Mouse (Mus musculus) thymus, adult 2 months (tissue): ENCODE data around the gene Baz1b. TPM values are rescaled to one million over a fixed set of nuclear protein-coding genes. Genes with fewer than 3 reads are reported as not detected.

Source experiments
- DNase-seq: peaks from one replicate; pipeline ENCODE4 v3.0.0; 2021
- H3K27ac ChIP-seq: fragments of 200-500 bp; 2 replicates; pipeline ENCODE4 v1.5.1; 2012; ENCODE audit warnings: low read length, control low read depth; ENCODE audit not compliant: control insufficient read depth, insufficient read depth
- H3K27me3 ChIP-seq: fragments of 200-500 bp; 2 replicates; pipeline ENCODE4 v1.6.1; 2012; ENCODE audit warnings: mild to moderate bottlenecking, low read length, moderate library complexity, mixed read lengths; ENCODE audit not compliant: control insufficient read depth, insufficient read depth
- H3K36me3 ChIP-seq: fragments of 200-500 bp; 2 replicates; pipeline ENCODE4 v1.6.1; 2012; ENCODE audit warnings: mild to moderate bottlenecking, low read length, moderate library complexity; ENCODE audit not compliant: control insufficient read depth, insufficient read depth
- H3K4me1 ChIP-seq: fragments of 200-500 bp; replicated peaks from 2 replicates; pipeline ENCODE4 v1.6.1; 2012; ENCODE audit warnings: low read length; ENCODE audit not compliant: control insufficient read depth, insufficient read depth
- H3K4me3 ChIP-seq: fragments of 200-500 bp; 2 replicates; pipeline ENCODE4 v1.5.1; 2012; ENCODE audit warnings: mild to moderate bottlenecking, low read length, control low read depth, moderate library complexity; ENCODE audit not compliant: control insufficient read depth, insufficient read depth
- CTCF ChIP-seq: fragments of 200-500 bp; IDR thresholded peaks from 2 replicates; pipeline ENCODE4 v1.5.1; 2012; ENCODE audit warnings: mild to moderate bottlenecking, control low read depth, low read length, moderate library complexity, borderline replicate concordance; ENCODE audit not compliant: control insufficient read depth, poor library complexity, insufficient read depth; ENCODE audit errors: extremely low read depth
- POLR2A ChIP-seq: fragments of 200-500 bp; IDR thresholded peaks from 2 replicates; pipeline ENCODE4 v1.6.1; 2012; ENCODE audit warnings: mild to moderate bottlenecking, low read length, control low read depth, moderate library complexity; ENCODE audit not compliant: control insufficient read depth, poor library complexity, insufficient read depth; ENCODE audit errors: extremely low read depth
- WGBS: fragments of 180-500 bp; shearing (Covaris S2); methylation state at CpG from one replicate; pipeline ENCODE4 v1.1.7; 2018; 5-methylcytosine and 5-hydroxymethylcytosine counted together
- polyA plus RNA-seq: library from polyadenylated mRNA; depleted of rRNA; stranded (reverse); fragments of >200 nt; gene quantifications from 2 replicates; pipeline ENCODE4 v1.2.3, GENCODE M21; 2012

Baz1b gene
- polyA plus RNA-seq, 1 experiment, result 56.1 TPM

GRCm38 (mm10) chr5:135250186-135251078, 63.4 kb downstream of the Baz1b start:
- 3% methylated on average over 89 of the region's 92 CpGs for WGBS
- H3K4me1 ChIP-seq, result peaks cover 15% of the 10 kb centered on the region
- H3K27ac ChIP-seq, result no peak overlapping the region
- peaks cover 12% of the 10 kb centered on the region for H3K36me3 ChIP-seq
- DNase-seq, result peak; percentile 10
- peak overlapping the region; percentile 45 for H3K4me3 ChIP-seq
- peaks cover 7% of the 10 kb centered on the region; the same call in 1 of the 2 replicates for H3K27me3 ChIP-seq
- no peak for TF ChIP-seq POLR2A
- no peak for TF ChIP-seq CTCF

DNA sequence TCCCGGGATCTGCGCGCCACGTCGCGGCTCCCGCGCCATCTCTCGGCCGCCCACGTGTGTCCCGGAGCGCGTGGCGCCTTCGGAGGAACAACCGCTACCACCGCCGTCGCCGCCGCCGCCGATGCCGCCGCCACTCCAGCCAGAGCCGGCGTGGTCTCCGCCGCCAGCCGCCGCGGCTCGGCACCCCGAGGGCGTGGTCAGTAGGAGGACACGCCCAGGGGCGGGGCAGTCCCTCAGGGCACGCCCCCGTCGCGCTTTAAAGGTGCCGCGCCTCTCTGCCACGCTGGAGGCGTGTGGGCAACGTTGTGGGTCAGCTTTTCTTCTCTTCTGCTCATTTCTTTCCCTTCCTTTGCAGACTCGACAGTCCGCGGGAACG, 64.0 kb downstream of the Baz1b start, which contains the start of gene Fzd9:
TSS of gene Fzd9 (minus strand) at position 152 of the 376 bp plus-strand sequence.
- WGBS, result under 1% methylated on average over 51 of the region's 51 CpGs
- peaks cover 15% of the 10 kb centered on the region for H3K4me1 ChIP-seq
- peak within 1 kb of the TSS; percentile 45 for H3K4me3 ChIP-seq
- DNase-seq, result peak; percentile 71
- no peak within 1 kb of the TSS for H3K27ac ChIP-seq
- TF ChIP-seq POLR2A (no peak; the same call in 1 of the 2 replicates), CTCF (no peak)
- H3K27me3 ChIP-seq, result peaks cover 7% of the 10 kb centered on the region; the same call in 1 of the 2 replicates
- peaks cover 6% of the 10 kb centered on the region for H3K36me3 ChIP-seq

GRCm38 (mm10) chr5:135253741-135254401, 66.8 kb downstream of the Baz1b start:
- no peak for DNase-seq
- Histone ChIP-seq H3K4me1 (peaks cover 15% of the 10 kb centered on the region), H3K27me3 (peaks cover 7% of the 10 kb centered on the region; the same call in 1 of the 2 replicates), H3K27ac (no peak overlapping the region), H3K36me3 (no peaks in the 10 kb centered on the region), H3K4me3 (no peak overlapping the region)
- TF ChIP-seq POLR2A (no peak), CTCF (no peak)
- WGBS, result 68% methylated on average over 12 of the region's 12 CpGs

DNA sequence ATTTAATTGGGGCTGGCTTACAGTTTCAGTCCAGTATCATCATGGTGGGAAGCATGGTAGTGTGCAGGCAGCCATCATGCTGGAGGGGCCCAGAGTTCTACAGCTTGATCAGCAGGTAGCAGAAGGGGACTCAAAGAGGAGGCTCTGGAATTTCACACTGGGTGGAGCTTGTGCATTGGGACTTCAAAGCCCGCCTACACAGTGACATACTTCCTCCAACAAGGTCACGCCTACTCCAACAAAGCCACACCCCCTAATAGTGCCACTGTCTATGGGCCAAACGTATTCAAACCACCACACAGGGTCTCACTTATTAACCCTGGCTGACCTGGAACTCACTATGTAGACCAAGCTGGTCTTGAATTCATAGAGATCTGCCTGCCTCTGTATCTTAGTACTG, 69.1 kb downstream of the Baz1b start:
- WGBS, result 95% methylated on average over 3 of the region's 3 CpGs
- DNase-seq, result no peak
- H3K27me3 ChIP-seq, result no peaks in the 10 kb centered on the region; the same call in 1 of the 2 replicates
- H3K4me3 ChIP-seq, result no peak overlapping the region
- peaks cover 2% of the 10 kb centered on the region for H3K4me1 ChIP-seq
- no peaks in the 10 kb centered on the region for H3K36me3 ChIP-seq
- TF ChIP-seq POLR2A (no peak), CTCF (no peak)
- no peak overlapping the region for H3K27ac ChIP-seq

DNA sequence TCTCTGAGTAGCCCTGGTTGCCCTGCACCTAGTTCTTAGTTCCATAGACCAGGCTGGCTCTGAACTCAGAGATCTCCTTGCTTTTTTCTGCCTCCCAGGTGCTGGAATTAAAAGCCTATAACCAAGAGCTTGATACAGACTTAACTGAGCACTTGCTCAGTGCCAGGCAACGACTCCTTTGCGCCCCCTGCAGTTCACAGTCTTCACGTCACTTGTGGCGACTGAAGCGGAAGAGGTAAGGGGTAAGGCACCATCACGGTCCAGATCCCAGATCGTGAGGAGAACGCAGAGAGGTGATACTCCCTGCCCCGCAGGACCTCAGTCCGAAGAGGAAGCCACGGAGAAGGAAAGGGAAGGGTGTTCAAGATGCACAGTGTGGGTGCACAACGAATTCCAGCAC, 70.5 kb downstream of the Baz1b start:
- Histone ChIP-seq H3K4me3 (no peak overlapping the region), H3K36me3 (no peaks in the 10 kb centered on the region), H3K27me3 (no peaks in the 10 kb centered on the region), H3K4me1 (no peaks in the 10 kb centered on the region), H3K27ac (no peak overlapping the region)
- 93% methylated on average over 12 of the region's 12 CpGs for WGBS
- no peak for DNase-seq
- no peak for TF ChIP-seq CTCF
- TF ChIP-seq POLR2A, result no peak
